12 mouse cellular contexts compared by ENCODE assay signal in the genomic region with DNA sequence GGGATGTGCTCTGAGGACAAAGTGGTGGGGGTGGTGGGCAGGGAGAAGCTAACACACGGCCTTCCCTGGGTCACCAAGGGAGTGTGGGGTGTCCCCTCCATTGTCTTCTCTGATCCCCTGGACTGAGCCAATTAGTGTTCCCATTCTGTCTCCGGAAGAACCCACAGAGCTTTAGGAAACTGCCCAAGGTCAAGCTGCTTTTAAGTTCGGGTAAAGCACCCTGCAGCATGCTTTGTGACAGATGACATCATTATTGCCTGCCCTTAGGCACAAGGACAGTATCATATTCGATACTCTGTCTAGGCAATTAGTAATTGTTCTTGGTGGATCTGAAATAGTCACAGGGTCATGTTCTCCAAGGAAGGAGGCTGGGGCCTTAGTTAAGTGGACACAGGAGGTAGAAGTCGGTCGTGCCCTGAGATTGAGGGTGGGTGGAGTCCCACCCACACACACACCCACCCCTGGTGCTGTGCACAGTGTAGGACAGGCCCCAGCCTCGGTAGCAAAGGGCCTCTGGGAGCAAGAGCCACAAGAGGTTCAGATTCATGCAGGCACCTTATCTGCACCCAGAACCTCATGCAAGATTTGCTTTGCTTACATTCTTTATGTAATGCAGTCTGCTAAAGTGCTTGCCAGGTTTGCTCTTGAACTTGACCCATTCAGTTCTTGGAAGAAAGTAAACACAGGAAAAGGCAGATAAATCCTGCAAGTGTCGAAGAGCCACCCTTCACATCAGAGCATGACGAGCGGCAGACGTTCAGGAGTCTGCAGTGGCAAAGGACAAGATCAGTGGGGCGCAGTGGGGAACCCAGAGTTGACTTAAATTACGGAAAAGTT. TPM values are rescaled to one million over a fixed set of nuclear protein-coding genes. Genes with fewer than 3 reads are reported as not detected.
DNase-seq lines count a peak whose midpoint lies in the region; ATAC-seq and TF ChIP-seq lines count a peak whose summit lies in the region.
"Had no signal": no experiment of that assay in that cellular context is flagged by ENCODE, and none has a peak within 500 bp of the region (broad histone marks: within the 10 kb centered on the region; RNA-seq: fewer than 3 reads in every experiment).

No protein-coding gene starts in this region.

- 0 out of 2 replicates have a peak overlapping the region, but pooled peaks have one; percentile 8 for H3K27ac ChIP-seq in forebrain, embryonic 12.5 days
- H3K27ac ChIP-seq in forebrain, embryonic 14.5 days (ENCODE audit: low read depth, low read length) = no peak overlapping the region
- H3K27ac ChIP-seq in kidney, postnatal 0 days = no peak overlapping the region
- H3K27ac ChIP-seq in hindbrain, postnatal 0 days = peak overlapping the region; percentile 7; the same call in 1 of the 2 replicates
- 0 out of 2 replicates have a peak overlapping the region, but pooled peaks have one; percentile 13 for H3K27ac ChIP-seq in midbrain, embryonic 15.5 days
- H3K27ac ChIP-seq: limb, embryonic 15.5 days had no signal

- no peaks in the 10 kb centered on the region for H3K4me1 ChIP-seq in forebrain, embryonic 12.5 days
- H3K4me1 ChIP-seq in forebrain, embryonic 14.5 days (ENCODE audit: control insufficient read depth, insufficient read depth, low read length) = no peaks in the 10 kb centered on the region
- H3K4me1 ChIP-seq in kidney, postnatal 0 days (replicated peaks; ENCODE audit: insufficient read depth, low read length) = no peaks in the 10 kb centered on the region
- H3K4me1 ChIP-seq in hindbrain, postnatal 0 days (ENCODE audit: insufficient read depth, low read length) = no peaks in the 10 kb centered on the region
- H3K4me1 ChIP-seq in midbrain, embryonic 15.5 days = no peaks in the 10 kb centered on the region
- H3K4me1 ChIP-seq: limb, embryonic 15.5 days had no signal

- ATAC-seq in forebrain, embryonic 12.5 days (ENCODE audit: low FRiP score) = no peak
- no peak for ATAC-seq in forebrain, embryonic 14.5 days
- ATAC-seq in kidney, postnatal 0 days (replicated peaks; ENCODE audit: low FRiP score, low read depth) = no peak; the same call in 1 of the 2 replicates
- no peak; the same call in 1 of the 2 replicates for ATAC-seq in hindbrain, postnatal 0 days
- ATAC-seq in midbrain, embryonic 15.5 days (replicated peaks) = no peak
- ATAC-seq: Patski had no signal

- H3K9ac ChIP-seq in forebrain, embryonic 12.5 days = no peak overlapping the region
- H3K9ac ChIP-seq in forebrain, embryonic 14.5 days (ENCODE audit: low read length) = no peak overlapping the region
- H3K9ac ChIP-seq in kidney, postnatal 0 days (ENCODE audit: low read depth, low read length) = no peak overlapping the region
- H3K9ac ChIP-seq in hindbrain, postnatal 0 days (replicated peaks; ENCODE audit: low read length) = no peak overlapping the region
- no peak overlapping the region for H3K9ac ChIP-seq in midbrain, embryonic 15.5 days
- H3K9ac ChIP-seq: limb, embryonic 15.5 days had no signal

- no peak for DNase-seq in forebrain, embryonic 14.5 days (ENCODE audit: low spot score)
- DNase-seq in kidney, postnatal 0 days (ENCODE audit: low spot score) = peak; percentile 25
- DNase-seq in kidney, adult 8-10 months = no peak
- no peak for DNase-seq in hindbrain, postnatal 0 days (ENCODE audit: low spot score)
- no peak for DNase-seq in spleen, postnatal 4 days (ENCODE audit: low spot score in 2 of 2)
- no peak for DNase-seq in embryo, embryonic 9.5 days (ENCODE audit: extremely low spot score)
- DNase-seq: heart, postnatal 36 days had no signal

- H3K4me2 ChIP-seq in forebrain, embryonic 12.5 days = no peak overlapping the region
- no peak overlapping the region for H3K4me2 ChIP-seq in forebrain, embryonic 14.5 days (ENCODE audit: low read length)
- H3K4me2 ChIP-seq in kidney, postnatal 0 days (ENCODE audit: low read length) = no peak overlapping the region
- H3K4me2 ChIP-seq in hindbrain, postnatal 0 days (ENCODE audit: low read depth, low read length) = no peak overlapping the region
- H3K4me2 ChIP-seq in midbrain, embryonic 15.5 days = no peak overlapping the region
- H3K4me2 ChIP-seq: limb, embryonic 15.5 days had no signal

- no peak overlapping the region for H3K4me3 ChIP-seq in forebrain, embryonic 12.5 days (replicated peaks)
- H3K4me3 ChIP-seq in forebrain, embryonic 14.5 days (ENCODE audit: low read depth, low read length) = no peak overlapping the region
- no peak overlapping the region for H3K4me3 ChIP-seq in kidney, postnatal 0 days (replicated peaks; ENCODE audit: low read depth, low read length)
- H3K4me3 ChIP-seq in hindbrain, postnatal 0 days (ENCODE audit: low read length) = no peak overlapping the region
- no peak overlapping the region for H3K4me3 ChIP-seq in midbrain, embryonic 15.5 days
- H3K4me3 ChIP-seq: limb, embryonic 15.5 days had no signal

- H3K36me3 ChIP-seq in forebrain, embryonic 12.5 days (replicated peaks) = peaks cover 42% of the 10 kb centered on the region
- H3K36me3 ChIP-seq in forebrain, embryonic 14.5 days (ENCODE audit: control insufficient read depth, insufficient read depth, low read length) = peaks cover 51% of the 10 kb centered on the region
- peaks cover 36% of the 10 kb centered on the region for H3K36me3 ChIP-seq in kidney, postnatal 0 days (ENCODE audit: insufficient read depth, low read length)
- peaks cover 43% of the 10 kb centered on the region for H3K36me3 ChIP-seq in hindbrain, postnatal 0 days (ENCODE audit: insufficient read depth, low read length)
- H3K36me3 ChIP-seq in midbrain, embryonic 15.5 days (replicated peaks) = peaks cover 38% of the 10 kb centered on the region

- H3K27me3 ChIP-seq in forebrain, embryonic 12.5 days = no peaks in the 10 kb centered on the region
- H3K27me3 ChIP-seq in forebrain, embryonic 14.5 days (replicated peaks; ENCODE audit: control insufficient read depth, insufficient read depth, low read length) = no peaks in the 10 kb centered on the region
- H3K27me3 ChIP-seq in kidney, postnatal 0 days (ENCODE audit: insufficient read depth, low read length) = no peaks in the 10 kb centered on the region
- no peaks in the 10 kb centered on the region for H3K27me3 ChIP-seq in hindbrain, postnatal 0 days (ENCODE audit: insufficient read depth, low read length)
- no peaks in the 10 kb centered on the region for H3K27me3 ChIP-seq in midbrain, embryonic 15.5 days (replicated peaks)
- H3K27me3 ChIP-seq: limb, embryonic 15.5 days; Patski had no signal

- TF ChIP-seq CTCF in kidney, postnatal 0 days (IDR thresholded peaks at IDR 0.05; ENCODE audit: low read depth) = no peak
- TF ChIP-seq CTCF in hindbrain, postnatal 0 days (IDR thresholded peaks at IDR 0.05; ENCODE audit: low read depth) = no peak

- WGBS in forebrain, embryonic 12.5 days = 71% methylated on average over 13 of the region's 13 CpGs
- 67% methylated on average over 13 of the region's 13 CpGs for WGBS in forebrain, embryonic 14.5 days
- WGBS in kidney, postnatal 0 days = 40% methylated on average over 13 of the region's 13 CpGs
- WGBS in hindbrain, postnatal 0 days = 62% methylated on average over 13 of the region's 13 CpGs
- WGBS in midbrain, embryonic 15.5 days = 59% methylated on average over 13 of the region's 13 CpGs

- no peaks in the 10 kb centered on the region for H3K9me3 ChIP-seq in forebrain, embryonic 12.5 days
- H3K9me3 ChIP-seq in forebrain, embryonic 14.5 days (replicated peaks; ENCODE audit: control insufficient read depth, low read length) = no peaks in the 10 kb centered on the region
- no peaks in the 10 kb centered on the region for H3K9me3 ChIP-seq in kidney, postnatal 0 days (replicated peaks; ENCODE audit: low read length)
- no peaks in the 10 kb centered on the region for H3K9me3 ChIP-seq in hindbrain, postnatal 0 days (ENCODE audit: low read length)
- H3K9me3 ChIP-seq in midbrain, embryonic 15.5 days = no peaks in the 10 kb centered on the region
- H3K9me3 ChIP-seq: limb, embryonic 15.5 days had no signal

RNA-seq across cellular contexts. Expression of a gene that starts 14.9 kb away (rescaled TPM):
- polyA plus RNA-seq in forebrain, embryonic 12.5 days (2016; fragmentation: Nextera tagmentation; extraction: Ambion mirVana) = 116 and 119 TPM in 2 replicates
- polyA plus RNA-seq in forebrain, embryonic 14.5 days (2014; fragmentation: Nextera tagmentation; extraction: Ambion mirVana) = 149 and 157 TPM in 2 replicates
- 256 TPM in 2 replicates for polyA plus RNA-seq in kidney, postnatal 0 days (2015; fragmentation: Nextera tagmentation; extraction: Ambion mirVana)
- 329 and 336 TPM in 2 replicates for total RNA-seq in hindbrain, postnatal 0 days (2014; rRNA removed)
- polyA plus RNA-seq in hindbrain, postnatal 0 days (2015; fragmentation: Nextera tagmentation; extraction: Ambion mirVana) = 244 and 253 TPM in 2 replicates
- polyA plus RNA-seq in midbrain, embryonic 15.5 days (2015; fragmentation: Nextera tagmentation; extraction: Ambion mirVana) = 233 and 248 TPM in 2 replicates

RNA-seq across cellular contexts. Expression of a gene that starts 19.3 kb away (rescaled TPM):
- 2.4 and 3.7 TPM in 2 replicates for polyA plus RNA-seq in forebrain, embryonic 12.5 days (2016; fragmentation: Nextera tagmentation; extraction: Ambion mirVana)
- polyA plus RNA-seq in forebrain, embryonic 14.5 days (2014; fragmentation: Nextera tagmentation; extraction: Ambion mirVana) = 4.0 and 4.2 TPM in 2 replicates
- polyA plus RNA-seq in kidney, postnatal 0 days (2015; fragmentation: Nextera tagmentation; extraction: Ambion mirVana) = 1.3 and 2.0 TPM in 2 replicates
- total RNA-seq in hindbrain, postnatal 0 days (2014; rRNA removed) = 11.8 and 18.8 TPM in 2 replicates
- 12.3 and 13.9 TPM in 2 replicates for polyA plus RNA-seq in hindbrain, postnatal 0 days (2015; fragmentation: Nextera tagmentation; extraction: Ambion mirVana)
- 8.9 and 11.0 TPM in 2 replicates for polyA plus RNA-seq in midbrain, embryonic 15.5 days (2015; fragmentation: Nextera tagmentation; extraction: Ambion mirVana)
- total RNA-seq: heart, postnatal 36 days had no signal
- polyA plus RNA-seq: C2C12 had no signal

RNA-seq across cellular contexts. Expression of a gene that starts 51.8 kb away (rescaled TPM):
- 0.05 TPM in 1 of 2 replicates, not detected in the other for polyA plus RNA-seq in forebrain, embryonic 12.5 days (2016; fragmentation: Nextera tagmentation; extraction: Ambion mirVana)
- 0.05 TPM in 1 of 2 replicates, not detected in the other for polyA plus RNA-seq in forebrain, embryonic 14.5 days (2014; fragmentation: Nextera tagmentation; extraction: Ambion mirVana)
- polyA plus RNA-seq in kidney, postnatal 0 days (2015; fragmentation: Nextera tagmentation; extraction: Ambion mirVana) = 0.03 TPM in 1 of 2 replicates, not detected in the other
- 0.21 TPM in 1 of 2 replicates, not detected in the other for total RNA-seq in hindbrain, postnatal 0 days (2014; rRNA removed)
- polyA plus RNA-seq in hindbrain, postnatal 0 days (2015; fragmentation: Nextera tagmentation; extraction: Ambion mirVana) = 0.14 and 0.15 TPM in 2 replicates
- polyA plus RNA-seq in midbrain, embryonic 15.5 days (2015; fragmentation: Nextera tagmentation; extraction: Ambion mirVana) = 0.15 and 0.17 TPM in 2 replicates
- total RNA-seq: heart, postnatal 36 days had no signal
- polyA plus RNA-seq: C2C12, Patski had no signal

Comparison
In these comparisons a context has a peak if more than half of its experiments do, and no peak if none do; other contexts are left out.
1. H3K27ac ChIP-seq: peak in forebrain, embryonic 12.5 days (single experiment), hindbrain, postnatal 0 days (single experiment) and midbrain, embryonic 15.5 days (single experiment); none in forebrain, embryonic 14.5 days (single experiment) and kidney, postnatal 0 days (single experiment).